Mouse (Mus musculus) lung, embryonic 16.5 days (tissue): ENCODE data around the gene S100a2. TPM values are rescaled to one million over a fixed set of nuclear protein-coding genes. Genes with fewer than 3 reads are reported as not detected.

ENCODE experiments used
- ATAC-seq: fragments of 200-750 bp; cut with Nextera tagmentation; 2 replicates; pipeline ENCODE4 v1.8.0; 2017; ENCODE audit warnings: low read depth, mild to moderate bottlenecking, moderate library complexity
- H3K27ac ChIP-seq: fragments of 300-500 bp; sonication (generic); 2 replicates; pipeline ENCODE4 v1.5.1; 2014; ENCODE audit warnings: mild to moderate bottlenecking, control low read depth, low read length
- H3K27me3 ChIP-seq: fragments of 300-500 bp; sonication (generic); 2 replicates; pipeline ENCODE4 v1.6.1; 2014; ENCODE audit warnings: low read depth, low read length, mixed read lengths; ENCODE audit not compliant: control insufficient read depth, insufficient read depth
- H3K36me3 ChIP-seq: fragments of 300-500 bp; sonication (generic); 2 replicates; pipeline ENCODE4 v1.6.1; 2014; ENCODE audit warnings: low read length; ENCODE audit not compliant: control insufficient read depth, insufficient read depth
- H3K4me1 ChIP-seq: fragments of 300-500 bp; sonication (generic); replicated peaks from 2 replicates; pipeline ENCODE4 v1.6.1; 2014; ENCODE audit warnings: low read length, mixed read lengths; ENCODE audit not compliant: control insufficient read depth, insufficient read depth
- H3K4me2 ChIP-seq: fragments of 300-500 bp; sonication (generic); 2 replicates; pipeline ENCODE4 v1.6.1; 2014; ENCODE audit warnings: low read depth, low read length, control low read depth
- H3K4me3 ChIP-seq: fragments of 300-500 bp; sonication (generic); 2 replicates; pipeline ENCODE4 v1.5.1; 2014; ENCODE audit warnings: mild to moderate bottlenecking, low read length, control low read depth
- H3K9ac ChIP-seq: fragments of 300-500 bp; sonication (generic); 2 replicates; pipeline ENCODE4 v1.6.1; 2014; ENCODE audit warnings: low read length, control low read depth
- H3K9me3 ChIP-seq: fragments of 300-500 bp; sonication (generic); 2 replicates; pipeline ENCODE4 v1.6.1; 2016; ENCODE audit warnings: low read length; ENCODE audit not compliant: control insufficient read depth
- WGBS: fragments of 180-500 bp; shearing (Covaris S2); extraction: QIAGEN DNeasy Blood & Tissue Kit; methylation state at CpG from one replicate; pipeline ENCODE4 v1.1.7; 2014; 5-methylcytosine and 5-hydroxymethylcytosine counted together
- polyA plus RNA-seq: library from polyadenylated mRNA; unstranded; fragments of >200 nt; fragmentation: Nextera tagmentation; extraction: Ambion mirVana; gene quantifications from 2 replicates; pipeline ENCODE4 v1.2.1, GENCODE M21; 2015

The S100a2 gene
- polyA plus RNA-seq, 1 experiment from 2014 or later: not detected

- H3K9ac ChIP-seq: no peak overlapping the region
- no peaks in the 10 kb centered on the region for H3K27me3 ChIP-seq
- no peak overlapping the region for H3K4me3 ChIP-seq
- H3K9me3 ChIP-seq: no peaks in the 10 kb centered on the region
- no peaks in the 10 kb centered on the region for H3K36me3 ChIP-seq
- H3K4me2 ChIP-seq: no peak overlapping the region
- no peak overlapping the region for H3K27ac ChIP-seq
- 72% methylated on average over 8 of the region's 8 CpGs for WGBS
- ATAC-seq: no peak
- H3K4me1 ChIP-seq: peaks cover 21% of the 10 kb centered on the region
Observed at GRCm38 (mm10) chr3:90600458-90601195, 10.6 kb downstream of the S100a2 start.

- no peak for ATAC-seq
- Histone ChIP-seq H3K4me2 (no peak within 1 kb of the TSS), H3K9ac (no peak within 1 kb of the TSS), H3K4me1 (peaks cover 27% of the 10 kb centered on the region), H3K27ac (no peak within 1 kb of the TSS), H3K4me3 (no peak within 1 kb of the TSS), H3K27me3 (no peaks in the 10 kb centered on the region), H3K9me3 (no peaks in the 10 kb centered on the region), H3K36me3 (no peaks in the 10 kb centered on the region)
- WGBS: 70% methylated on average over 11 of the region's 11 CpGs
Observed at GRCm38 (mm10) chr3:90601486-90602110, 11.6 kb downstream of the S100a2 start, which contains the start of gene Gm42674. Gene Gm42674 (plus strand): TSS chr3:90601904.

GRCm38 (mm10) chr3:90603623-90604022 is 13.6 kb downstream of the S100a2 start, which contains the start of gene S100a4:
Gene S100a4 (plus strand): TSS chr3:90603771.
- Histone ChIP-seq H3K4me3 (no peak within 1 kb of the TSS), H3K9ac (no peak within 1 kb of the TSS), H3K4me2 (no peak within 1 kb of the TSS), H3K36me3 (no peaks in the 10 kb centered on the region), H3K4me1 (peaks cover 27% of the 10 kb centered on the region), H3K27me3 (no peaks in the 10 kb centered on the region), H3K9me3 (no peaks in the 10 kb centered on the region), H3K27ac (peak within 1 kb of the TSS; percentile 85)
- ATAC-seq: no peak
- WGBS: 45% methylated on average over 3 of the region's 3 CpGs

- Histone ChIP-seq H3K4me2 (no peak overlapping the region), H3K4me3 (no peak overlapping the region), H3K27ac (peak overlapping the region; percentile 85), H3K4me1 (peaks cover 27% of the 10 kb centered on the region), H3K9me3 (no peaks in the 10 kb centered on the region), H3K27me3 (no peaks in the 10 kb centered on the region), H3K36me3 (no peaks in the 10 kb centered on the region), H3K9ac (no peak overlapping the region)
- 13% methylated on average over 4 of the region's 4 CpGs for WGBS
- ATAC-seq: peak; percentile 88
Observed at GRCm38 (mm10) chr3:90604416-90604815, 14.4 kb downstream of the S100a2 start.

- H3K27me3 ChIP-seq: no peaks in the 10 kb centered on the region
- ATAC-seq: peak; percentile 10
- 71% methylated on average over 3 of the region's 3 CpGs for WGBS
- H3K4me2 ChIP-seq: no peak overlapping the region
- no peaks in the 10 kb centered on the region for H3K9me3 ChIP-seq
- H3K4me3 ChIP-seq: no peak overlapping the region
- H3K36me3 ChIP-seq: no peaks in the 10 kb centered on the region
- H3K9ac ChIP-seq: no peak overlapping the region
- peaks cover 27% of the 10 kb centered on the region for H3K4me1 ChIP-seq
- peak overlapping the region; percentile 85 for H3K27ac ChIP-seq
Observed at GRCm38 (mm10) chr3:90605049-90605448, 15.0 kb downstream of the S100a2 start.

GRCm38 (mm10) chr3:90605736-90606135 is 15.7 kb downstream of the S100a2 start:
- peaks cover 27% of the 10 kb centered on the region for H3K4me1 ChIP-seq
- H3K27me3 ChIP-seq: no peaks in the 10 kb centered on the region
- H3K4me2 ChIP-seq: no peak overlapping the region
- H3K36me3 ChIP-seq: no peaks in the 10 kb centered on the region
- WGBS: 70% methylated on average over 2 of the region's 2 CpGs
- no peak overlapping the region for H3K4me3 ChIP-seq
- H3K9ac ChIP-seq: no peak overlapping the region
- peak; percentile 8; the same call in 1 of the 2 replicates for ATAC-seq
- no peaks in the 10 kb centered on the region for H3K9me3 ChIP-seq
- peak overlapping the region; percentile 85 for H3K27ac ChIP-seq

- 67% methylated on average over 6 of the region's 6 CpGs for WGBS
- Histone ChIP-seq H3K9ac (no peak overlapping the region), H3K36me3 (no peaks in the 10 kb centered on the region), H3K9me3 (no peaks in the 10 kb centered on the region), H3K27ac (peak overlapping the region; percentile 85), H3K4me3 (no peak overlapping the region), H3K4me1 (peaks cover 27% of the 10 kb centered on the region), H3K27me3 (no peaks in the 10 kb centered on the region), H3K4me2 (no peak overlapping the region)
- ATAC-seq: peak; percentile 50
Observed at GRCm38 (mm10) chr3:90606185-90606584, 16.1 kb downstream of the S100a2 start.

GRCm38 (mm10) chr3:90607361-90607760 is 17.3 kb downstream of the S100a2 start:
- Histone ChIP-seq H3K4me1 (peaks cover 27% of the 10 kb centered on the region), H3K27me3 (no peaks in the 10 kb centered on the region), H3K36me3 (no peaks in the 10 kb centered on the region), H3K9me3 (no peaks in the 10 kb centered on the region), H3K9ac (no peak overlapping the region), H3K4me2 (no peak overlapping the region), H3K4me3 (no peak overlapping the region), H3K27ac (no peak overlapping the region)
- 84% methylated on average over 3 of the region's 3 CpGs for WGBS
- ATAC-seq: no peak

- no peak within 1 kb of the TSS for H3K4me2 ChIP-seq
- peaks cover 30% of the 10 kb centered on the region for H3K4me1 ChIP-seq
- H3K9ac ChIP-seq: no peak within 1 kb of the TSS
- no peaks in the 10 kb centered on the region for H3K9me3 ChIP-seq
- 47% methylated on average over 3 of the region's 3 CpGs for WGBS
- no peak within 1 kb of the TSS for H3K4me3 ChIP-seq
- no peak within 1 kb of the TSS for H3K27ac ChIP-seq
- no peaks in the 10 kb centered on the region for H3K27me3 ChIP-seq
- ATAC-seq: no peak
- H3K36me3 ChIP-seq: no peaks in the 10 kb centered on the region
Observed at GRCm38 (mm10) chr3:90608223-90608622, 18.2 kb downstream of the S100a2 start, which contains the start of gene S100a5. Gene S100a5 (plus strand): TSS chr3:90608523.
